Mouse (Mus musculus) stomach, postnatal 0 days (tissue): ENCODE measurements around the gene Hs6st2. TPM values are rescaled to one million over a fixed set of nuclear protein-coding genes. Genes with fewer than 3 reads are reported as not detected.

Source experiments
- ATAC-seq: fragments of 200-750 bp; cut with Nextera tagmentation; 2 replicates; pipeline ENCODE4 v1.8.0; 2017; ENCODE audit not compliant: low FRiP score, low TSS enrichment
- DNase-seq: peaks from one replicate; pipeline ENCODE4 v3.0.0-alpha.2; 2016; ENCODE audit warnings: low spot score
- H3K27ac ChIP-seq: fragments of 300-500 bp; sonication (generic); replicated peaks from 2 replicates; pipeline ENCODE4 v1.5.1; 2014; ENCODE audit warnings: mild to moderate bottlenecking, control low read depth
- H3K27me3 ChIP-seq: fragments of 300-500 bp; sonication (generic); 2 replicates; pipeline ENCODE4 v1.6.1; 2014; ENCODE audit warnings: low read length; ENCODE audit not compliant: control insufficient read depth, insufficient read depth
- H3K36me3 ChIP-seq: fragments of 300-500 bp; sonication (generic); 2 replicates; pipeline ENCODE4 v1.6.1; 2014; ENCODE audit warnings: low read length, mixed read lengths; ENCODE audit not compliant: control insufficient read depth, insufficient read depth
- H3K4me1 ChIP-seq: fragments of 300-500 bp; sonication (generic); replicated peaks from 2 replicates; pipeline ENCODE4 v1.6.1; 2014; ENCODE audit warnings: antibody characterized with exemption; ENCODE audit not compliant: control insufficient read depth, insufficient read depth
- H3K4me2 ChIP-seq: fragments of 300-500 bp; sonication (generic); replicated peaks from 2 replicates; pipeline ENCODE4 v1.6.1; 2014; ENCODE audit warnings: low read depth, mild to moderate bottlenecking, control low read depth, moderate library complexity
- H3K4me3 ChIP-seq: fragments of 300-500 bp; sonication (generic); 2 replicates; pipeline ENCODE4 v1.5.1; 2014; ENCODE audit warnings: low read depth, low read length, control low read depth
- H3K9ac ChIP-seq: fragments of 300-500 bp; sonication (generic); 2 replicates; pipeline ENCODE4 v1.6.1; 2014; ENCODE audit warnings: mild to moderate bottlenecking, low read length, control low read depth, mixed read lengths
- H3K9me3 ChIP-seq: fragments of 300-500 bp; sonication (generic); 2 replicates; pipeline ENCODE4 v1.6.1; 2016; ENCODE audit warnings: low read length; ENCODE audit not compliant: control insufficient read depth
- CTCF ChIP-seq: IDR thresholded peaks from 2 replicates; pipeline ENCODE4 v1.5.1; 2016; ENCODE audit warnings: antibody characterized with exemption, low read depth, mild to moderate bottlenecking, moderate library complexity
- EP300 ChIP-seq: optimal IDR thresholded peaks from 2 replicates; pipeline ENCODE3; 2016; ENCODE audit warnings: antibody characterized with exemption
- WGBS: fragments of 180-500 bp; shearing (Covaris S2); extraction: QIAGEN DNeasy Blood & Tissue Kit; methylation state at CpG from one replicate; pipeline ENCODE4 v1.1.7; 2014; 5-methylcytosine and 5-hydroxymethylcytosine counted together
- polyA plus RNA-seq: library from polyadenylated mRNA; unstranded; fragments of >200 nt; fragmentation: Nextera tagmentation; extraction: Ambion mirVana; gene quantifications from 2 replicates; pipeline ENCODE4 v1.2.1, GENCODE M21; 2015

The Hs6st2 gene
- polyA plus RNA-seq, 1 experiment from 2014 or later, result 1.1 TPM

DNA sequence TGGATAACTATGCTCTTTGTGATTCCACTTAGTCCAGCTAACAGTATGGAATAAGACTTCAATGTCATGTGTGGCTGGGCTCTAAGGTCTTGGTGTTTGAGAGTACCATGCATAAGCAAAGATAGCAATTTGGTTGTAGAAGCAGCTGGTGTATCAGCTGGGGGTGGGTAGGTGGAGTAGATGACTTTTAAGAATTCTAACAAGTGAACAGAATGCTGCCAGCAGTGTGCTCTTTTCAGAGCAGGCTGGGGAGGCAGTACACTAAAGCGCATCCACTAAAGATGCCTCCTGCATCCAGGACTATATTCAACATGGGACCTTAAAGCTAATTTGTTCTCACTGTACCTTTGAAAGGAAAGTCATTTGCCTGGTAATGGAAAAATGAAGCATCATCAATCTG is 88.9 kb downstream of the Hs6st2 start:
- Histone ChIP-seq H3K27me3 (no peaks in the 10 kb centered on the region), H3K27ac (no peak overlapping the region), H3K4me3 (no peak overlapping the region)

DNA sequence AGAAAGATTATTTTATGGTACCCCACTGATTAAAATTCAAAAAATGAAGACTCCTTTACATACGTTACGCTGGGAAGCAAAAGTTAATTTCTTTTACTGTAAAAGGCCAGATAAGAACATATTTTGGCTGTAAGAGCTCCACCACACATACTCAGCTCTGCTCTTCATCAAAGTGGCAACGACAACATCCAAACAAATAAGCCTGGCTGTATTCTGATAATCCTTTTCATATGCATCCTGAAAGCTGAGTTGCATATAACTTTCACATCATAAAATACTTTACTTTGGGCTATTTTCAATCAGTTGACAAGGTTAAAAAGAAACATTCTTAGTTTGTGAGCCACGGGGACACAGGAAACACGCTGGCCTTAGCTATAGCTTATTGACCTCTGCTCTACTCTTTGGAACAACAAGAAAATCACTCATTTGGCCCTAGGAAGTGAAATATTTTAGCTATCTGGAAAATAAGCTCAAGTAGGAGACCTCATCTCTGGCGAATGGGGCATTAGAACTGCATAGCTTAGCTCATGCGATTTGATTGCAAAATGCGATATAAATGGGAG is 91.1 kb downstream of the Hs6st2 start:
- 68% methylated on average over 8 of the region's 8 CpGs for WGBS
- TF ChIP-seq EP300 (no peak), CTCF (no peak)
- Histone ChIP-seq H3K9ac (no peak overlapping the region), H3K27me3 (no peaks in the 10 kb centered on the region), H3K36me3 (no peaks in the 10 kb centered on the region), H3K4me3 (no peak overlapping the region), H3K9me3 (no peaks in the 10 kb centered on the region), H3K4me2 (no peak overlapping the region), H3K4me1 (no peaks in the 10 kb centered on the region), H3K27ac (no peak overlapping the region)
- DNase-seq, result no peak
- ATAC-seq, result no peak

More for the DNA sequence above, 88.9 kb downstream of the Hs6st2 start:
- DNase-seq (no peak), ATAC-seq (no peak)
- H3K4me2 ChIP-seq, result no peak overlapping the region
- H3K4me1 ChIP-seq, result no peaks in the 10 kb centered on the region
- no peak for TF ChIP-seq EP300
- no peak for TF ChIP-seq CTCF
- 93% methylated on average over 1 of the region's 1 CpGs for whole genome bisulfite sequencing
- H3K36me3 ChIP-seq, result no peaks in the 10 kb centered on the region
- no peak overlapping the region for H3K9ac ChIP-seq
- no peaks in the 10 kb centered on the region for H3K9me3 ChIP-seq

DNA sequence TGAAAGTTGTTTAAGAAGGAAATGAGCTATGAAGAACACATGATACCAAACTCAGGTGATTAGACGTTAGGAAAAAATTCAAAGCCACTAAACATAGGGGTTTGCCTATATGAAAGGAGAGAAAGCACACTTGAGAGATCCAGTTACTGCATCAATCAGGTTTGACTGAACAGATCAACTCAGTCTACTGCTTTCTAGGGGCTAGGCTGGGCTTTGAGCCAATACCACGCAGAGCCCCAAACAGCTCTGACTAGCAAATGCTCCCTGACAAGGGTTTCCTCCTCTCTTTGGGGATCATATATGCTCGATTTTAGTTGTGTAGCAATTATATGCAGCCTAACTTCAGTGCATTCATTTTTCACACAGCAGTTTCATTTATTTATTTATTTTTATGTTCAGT is 96.2 kb downstream of the Hs6st2 start:
- Histone ChIP-seq H3K9me3 (no peaks in the 10 kb centered on the region), H3K4me3 (no peak overlapping the region), H3K4me2 (no peak overlapping the region), H3K36me3 (no peaks in the 10 kb centered on the region), H3K27me3 (no peaks in the 10 kb centered on the region), H3K4me1 (no peaks in the 10 kb centered on the region), H3K27ac (no peak overlapping the region), H3K9ac (no peak overlapping the region)
- DNase-seq (no peak), ATAC-seq (no peak)
- TF ChIP-seq EP300 (no peak), CTCF (no peak)
- 68% methylated on average over 3 of the region's 3 CpGs for WGBS

DNA sequence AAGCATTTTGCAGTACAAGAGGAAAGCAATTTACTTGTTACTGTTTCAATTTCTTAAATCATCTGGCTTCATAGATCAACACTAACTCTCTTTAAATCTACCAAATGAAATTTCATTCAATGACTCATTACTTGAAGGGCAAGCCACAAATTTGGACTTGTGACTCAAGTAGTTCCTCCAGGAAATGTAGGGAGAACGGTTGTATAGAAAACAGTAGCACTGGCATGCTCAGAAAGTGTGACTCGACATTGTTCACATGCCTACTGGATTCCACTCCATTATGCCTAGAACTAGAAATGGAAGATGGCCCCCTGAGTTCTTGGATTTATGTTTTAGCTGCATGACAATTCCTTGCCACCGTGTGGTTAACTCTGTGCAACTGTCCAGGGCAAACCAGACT is 100.0 kb downstream of the Hs6st2 start:
- no peak for ATAC-seq
- no peaks in the 10 kb centered on the region for H3K27me3 ChIP-seq
- TF ChIP-seq EP300, result no peak
- TF ChIP-seq CTCF, result no peak

DNA sequence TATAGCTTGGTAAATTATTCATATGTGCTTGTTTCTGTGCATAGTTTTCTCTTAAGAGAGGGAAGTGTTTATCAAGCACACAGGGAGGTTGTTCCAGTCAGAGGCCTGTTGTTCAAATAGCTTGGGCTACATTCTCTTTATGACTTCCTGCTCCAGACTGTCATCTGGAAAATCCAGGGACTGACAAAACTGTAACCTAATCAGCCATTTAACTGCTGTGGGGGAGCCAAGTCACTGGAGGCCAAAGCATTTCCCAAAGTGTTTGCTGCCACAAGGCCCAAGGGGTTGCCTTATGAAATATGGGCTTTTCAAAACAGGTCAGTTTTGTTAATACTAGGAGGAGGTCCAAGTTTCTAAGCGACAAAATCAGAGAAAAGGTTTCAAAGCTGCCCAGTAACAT is 119.8 kb downstream of the Hs6st2 start:
- Histone ChIP-seq H3K9me3 (no peaks in the 10 kb centered on the region), H3K4me1 (no peaks in the 10 kb centered on the region), H3K36me3 (no peaks in the 10 kb centered on the region), H3K4me2 (no peak overlapping the region), H3K4me3 (no peak overlapping the region), H3K9ac (no peak overlapping the region), H3K27ac (no peak overlapping the region), H3K27me3 (no peaks in the 10 kb centered on the region)
- TF ChIP-seq EP300 (no peak), CTCF (no peak)
- WGBS, result 58% methylated on average over 1 of the region's 1 CpGs
- no peak for DNase-seq
- ATAC-seq, result no peak

More for the DNA sequence above, 100.0 kb downstream of the Hs6st2 start:
- no peaks in the 10 kb centered on the region for H3K9me3 ChIP-seq
- H3K4me1 ChIP-seq, result no peaks in the 10 kb centered on the region
- H3K9ac ChIP-seq, result no peak overlapping the region
- H3K36me3 ChIP-seq, result no peaks in the 10 kb centered on the region
- no peak overlapping the region for H3K4me2 ChIP-seq
- no peak for DNase-seq
- no peak overlapping the region for H3K4me3 ChIP-seq
- WGBS, result 75% methylated on average over 3 of the region's 3 CpGs
- no peak overlapping the region for H3K27ac ChIP-seq

DNA sequence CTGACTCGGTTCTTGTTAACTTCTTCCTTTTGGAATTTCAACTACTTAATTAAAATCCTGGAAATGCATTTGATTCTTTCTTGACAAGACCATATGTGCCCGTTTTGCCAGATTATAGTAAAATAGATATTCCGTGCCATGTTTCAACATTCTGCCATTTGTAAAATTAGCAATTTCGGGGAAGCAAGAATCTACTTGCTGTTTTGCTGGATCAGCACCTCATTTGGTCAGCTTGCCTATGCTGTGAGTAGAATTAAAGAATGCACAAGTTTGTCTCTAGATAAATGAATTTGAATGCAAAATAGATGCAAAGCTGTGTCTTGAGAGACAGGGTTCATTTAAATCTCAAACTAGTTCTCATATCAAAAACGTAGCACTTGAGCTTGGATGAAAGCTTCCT is 142.0 kb downstream of the Hs6st2 start:
- DNase-seq (no peak), ATAC-seq (no peak)
- no peaks in the 10 kb centered on the region for H3K36me3 ChIP-seq
- no peak overlapping the region for H3K4me2 ChIP-seq
- no peak overlapping the region for H3K4me3 ChIP-seq
- H3K4me1 ChIP-seq, result no peaks in the 10 kb centered on the region
- no peaks in the 10 kb centered on the region for H3K9me3 ChIP-seq
- TF ChIP-seq EP300 (no peak), CTCF (no peak)
- 80% methylated on average over 5 of the region's 5 CpGs for WGBS
- no peaks in the 10 kb centered on the region for H3K27me3 ChIP-seq
- no peak overlapping the region for H3K27ac ChIP-seq
- H3K9ac ChIP-seq, result no peak overlapping the region
